Mouse (Mus musculus) erythroblast, embryonic 14.5 days (primary cell): ENCODE measurements around the gene Rbm14.

Source experiments
- GATA1 ChIP-seq: IDR thresholded peaks from 2 replicates; pipeline ENCODE4 v1.6.1; 2012; ENCODE audit warnings: low read length, inconsistent platforms, mixed read lengths
- TAL1 ChIP-seq: IDR thresholded peaks from 3 replicates; pipeline ENCODE4 v1.6.1; 2012; ENCODE audit warnings: low read length, inconsistent platforms, mixed read lengths

DNA sequence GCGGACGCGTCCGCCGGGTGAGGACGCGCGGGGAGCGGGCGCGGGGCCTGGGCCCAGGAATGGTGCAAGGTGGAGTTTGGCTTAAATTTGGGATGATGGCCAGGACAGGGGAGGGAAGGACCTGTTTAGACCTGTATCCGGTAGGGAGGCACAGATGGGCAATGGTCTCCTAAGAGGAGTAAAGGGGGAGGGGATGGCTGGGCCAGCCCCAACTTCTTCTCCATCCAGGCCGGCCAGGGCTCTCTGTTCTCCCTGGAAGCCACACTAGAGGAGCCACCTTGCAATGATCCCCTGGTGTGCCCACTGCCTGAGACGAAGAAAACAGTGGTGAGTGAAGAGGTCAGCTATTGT is 44.0 kb upstream of the Rbm14 start:
- no peak for TF ChIP-seq TAL1
- no peak for TF ChIP-seq GATA1
